Mouse (Mus musculus) C2C12 (cell line): ENCODE results near the gene 9230112D13Rik.

Source experiments
- CEBPB ChIP-seq: IDR thresholded peaks from one replicate; pipeline ENCODE4 v1.6.1; 2011; ENCODE audit warnings: low read depth, mild to moderate bottlenecking, control low read depth, moderate library complexity
- CTCF ChIP-seq: IDR thresholded peaks from one replicate; pipeline ENCODE4 v1.5.1; 2011; ENCODE audit not compliant: control insufficient read depth, insufficient read depth, insufficient read length
- MAX ChIP-seq: IDR thresholded peaks from one replicate; pipeline ENCODE4 v1.6.1; 2011; ENCODE audit warnings: mild to moderate bottlenecking, control low read depth
- MYOG ChIP-seq: IDR thresholded peaks from one replicate; pipeline ENCODE4 v1.6.1; 2011; ENCODE audit not compliant: control insufficient read depth, insufficient read length; ENCODE audit errors: extremely low read depth

DNA sequence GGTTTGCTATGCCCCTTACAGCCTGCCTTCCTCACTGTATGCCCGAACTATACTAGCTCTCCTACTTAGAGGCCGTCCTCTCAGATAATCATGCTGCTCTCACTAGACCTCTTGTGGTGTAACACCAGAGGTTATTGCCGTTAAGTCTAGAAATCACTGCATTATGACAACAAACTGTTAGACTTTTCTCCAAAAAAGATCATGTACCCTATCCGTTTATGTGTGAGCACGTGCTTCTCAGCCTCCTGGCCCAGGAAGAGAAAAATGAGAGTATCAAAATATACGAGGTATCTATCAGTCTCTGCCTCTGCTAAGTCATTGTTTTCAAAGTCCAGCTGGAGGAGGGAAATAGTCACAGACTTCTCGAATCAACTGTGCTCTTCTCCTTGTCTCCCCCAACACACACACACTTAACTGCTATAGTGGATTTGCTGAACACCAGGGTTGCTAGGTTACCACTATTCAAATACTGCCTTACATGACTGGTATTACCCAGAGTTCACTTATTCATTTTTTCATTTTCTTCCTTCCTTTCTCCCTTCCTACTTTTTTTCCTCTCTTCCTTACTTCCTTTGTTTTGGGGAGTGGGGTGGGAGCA, 13.7 kb downstream of the 9230112D13Rik start:
- TF ChIP-seq CEBPB (no peak), MAX (peak; percentile 56), CTCF (no peak), MYOG (no peak)
